Mouse (Mus musculus): ENCODE data around the gene Chchd2. TPM values are rescaled to one million over a fixed set of nuclear protein-coding genes. Genes with fewer than 3 reads are reported as not detected.
A peak's percentile ranks its signal among the peaks of the same experiment; 100 is the strongest.
"Not testable (repeated sequence)": the region's sequence is repeated elsewhere in the genome, so short reads cannot be mapped to it uniquely, and the experiment has no call there.

The Chchd2 gene
- polyA plus RNA-seq, 1 experiment from 2014 or later = 602 TPM

- WGBS = 1% methylated on average over 44 of the region's 44 CpGs
- Histone ChIP-seq H3K4me2 (ENCODE audit: low read length) (peak within 1 kb of the TSS; percentile 74), H3K4me1 (ENCODE audit: control insufficient read depth, insufficient read depth, low read length) (peaks cover 11% of the 10 kb centered on the region), H3K36me3 (ENCODE audit: control insufficient read depth, insufficient read depth, low read length) (no peaks in the 10 kb centered on the region), H3K9ac (ENCODE audit: low read depth, low read length) (peak within 1 kb of the TSS; percentile 76), H3K9me3 (replicated peaks; ENCODE audit: control insufficient read depth, low read length, poor library complexity, severe bottlenecking) (no peaks in the 10 kb centered on the region), H3K4me3 (ENCODE audit: low read depth, low read length) (peak within 1 kb of the TSS; percentile 68), H3K27ac (ENCODE audit: low read length) (peak within 1 kb of the TSS; percentile 58; the same call in 1 of the 2 replicates), H3K27me3 (ENCODE audit: control insufficient read depth, insufficient read depth, low read depth, low read length) (no peaks in the 10 kb centered on the region)
- ATAC-seq = peak; percentile 100
Observed at GRCm38 (mm10) chr5:129895198-129896088, 8.2 kb upstream of the Chchd2 start, which contains the start of gene Zbed5. Zbed5 (plus strand) TSS chr5:129895723.

GRCm38 (mm10) chr5:129890390-129890789 lies 3.1 kb upstream of the Chchd2 start:
- not testable (repeated sequence) for H3K36me3 ChIP-seq (ENCODE audit: control insufficient read depth, insufficient read depth, low read length); H3K9me3 ChIP-seq (replicated peaks; ENCODE audit: control insufficient read depth, low read length, poor library complexity, severe bottlenecking); H3K27ac ChIP-seq (ENCODE audit: low read length); H3K27me3 ChIP-seq (ENCODE audit: control insufficient read depth, insufficient read depth, low read depth, low read length); ATAC-seq; H3K4me2 ChIP-seq (ENCODE audit: low read length); H3K4me3 ChIP-seq (ENCODE audit: low read depth, low read length); H3K9ac ChIP-seq (ENCODE audit: low read depth, low read length)
- H3K4me1 ChIP-seq (ENCODE audit: control insufficient read depth, insufficient read depth, low read length) = peaks cover 18% of the 10 kb centered on the region
- 93% methylated on average over 4 of the region's 7 CpGs for WGBS

- no peak for ATAC-seq
- peak overlapping the region; percentile 86 for H3K4me2 ChIP-seq (ENCODE audit: low read length)
Observed at GRCm38 (mm10) chr5:129886271-129886670, 999 bp downstream of the Chchd2 start.

GRCm38 (mm10) chr5:129879888-129880287 lies 7.4 kb downstream of the Chchd2 start:
- 72% methylated on average over 3 of the region's 3 CpGs for WGBS
- Histone ChIP-seq H3K4me1 (ENCODE audit: control insufficient read depth, insufficient read depth, low read length) (peaks cover 5% of the 10 kb centered on the region), H3K9me3 (replicated peaks; ENCODE audit: control insufficient read depth, low read length, poor library complexity, severe bottlenecking) (no peaks in the 10 kb centered on the region), H3K36me3 (ENCODE audit: control insufficient read depth, insufficient read depth, low read length) (peaks cover 27% of the 10 kb centered on the region), H3K27ac (ENCODE audit: low read length) (no peak overlapping the region), H3K4me3 (ENCODE audit: low read depth, low read length) (no peak overlapping the region), H3K9ac (ENCODE audit: low read depth, low read length) (no peak overlapping the region), H3K4me2 (ENCODE audit: low read length) (no peak overlapping the region), H3K27me3 (ENCODE audit: control insufficient read depth, insufficient read depth, low read depth, low read length) (no peaks in the 10 kb centered on the region)
- ATAC-seq = no peak

More at GRCm38 (mm10) chr5:129886271-129886670, 999 bp downstream of the Chchd2 start:
- Histone ChIP-seq H3K27ac (ENCODE audit: low read length) (peak overlapping the region; percentile 91), H3K4me1 (ENCODE audit: control insufficient read depth, insufficient read depth, low read length) (peaks cover 23% of the 10 kb centered on the region), H3K9me3 (replicated peaks; ENCODE audit: control insufficient read depth, low read length, poor library complexity, severe bottlenecking) (no peaks in the 10 kb centered on the region), H3K27me3 (ENCODE audit: control insufficient read depth, insufficient read depth, low read depth, low read length) (no peaks in the 10 kb centered on the region), H3K36me3 (ENCODE audit: control insufficient read depth, insufficient read depth, low read length) (peaks cover 14% of the 10 kb centered on the region), H3K9ac (ENCODE audit: low read depth, low read length) (peak overlapping the region; percentile 91), H3K4me3 (ENCODE audit: low read depth, low read length) (peak overlapping the region; percentile 89)
- WGBS = 43% methylated on average over 10 of the region's 10 CpGs

- Histone ChIP-seq H3K4me3 (ENCODE audit: low read depth, low read length) (no peak overlapping the region), H3K27ac (ENCODE audit: low read length) (no peak overlapping the region), H3K4me1 (ENCODE audit: control insufficient read depth, insufficient read depth, low read length) (no peaks in the 10 kb centered on the region), H3K4me2 (ENCODE audit: low read length) (no peak overlapping the region), H3K27me3 (ENCODE audit: control insufficient read depth, insufficient read depth, low read depth, low read length) (no peaks in the 10 kb centered on the region), H3K36me3 (ENCODE audit: control insufficient read depth, insufficient read depth, low read length) (peaks cover 27% of the 10 kb centered on the region), H3K9me3 (replicated peaks; ENCODE audit: control insufficient read depth, low read length, poor library complexity, severe bottlenecking) (no peaks in the 10 kb centered on the region), H3K9ac (ENCODE audit: low read depth, low read length) (no peak overlapping the region)
- ATAC-seq = no peak
- 56% methylated on average over 2 of the region's 2 CpGs for WGBS
Observed at GRCm38 (mm10) chr5:129878946-129879345, 8.3 kb downstream of the Chchd2 start.

- Histone ChIP-seq H3K4me3 (ENCODE audit: low read depth, low read length) (no peak overlapping the region), H3K27ac (ENCODE audit: low read length) (no peak overlapping the region), H3K36me3 (ENCODE audit: control insufficient read depth, insufficient read depth, low read length) (peaks cover 22% of the 10 kb centered on the region), H3K4me1 (ENCODE audit: control insufficient read depth, insufficient read depth, low read length) (no peaks in the 10 kb centered on the region), H3K9me3 (replicated peaks; ENCODE audit: control insufficient read depth, low read length, poor library complexity, severe bottlenecking) (no peaks in the 10 kb centered on the region), H3K9ac (ENCODE audit: low read depth, low read length) (no peak overlapping the region), H3K4me2 (ENCODE audit: low read length) (no peak overlapping the region), H3K27me3 (ENCODE audit: control insufficient read depth, insufficient read depth, low read depth, low read length) (no peaks in the 10 kb centered on the region)
- 77% methylated on average over 9 of the region's 9 CpGs for WGBS
- ATAC-seq = no peak
Observed at GRCm38 (mm10) chr5:129877731-129878455, 9.4 kb downstream of the Chchd2 start.

- Histone ChIP-seq H3K27ac (ENCODE audit: low read length) (no peak overlapping the region), H3K4me1 (ENCODE audit: control insufficient read depth, insufficient read depth, low read length) (no peaks in the 10 kb centered on the region), H3K4me2 (ENCODE audit: low read length) (no peak overlapping the region), H3K4me3 (ENCODE audit: low read depth, low read length) (no peak overlapping the region), H3K9ac (ENCODE audit: low read depth, low read length) (no peak overlapping the region), H3K27me3 (ENCODE audit: control insufficient read depth, insufficient read depth, low read depth, low read length) (no peaks in the 10 kb centered on the region), H3K9me3 (replicated peaks; ENCODE audit: control insufficient read depth, low read length, poor library complexity, severe bottlenecking) (no peaks in the 10 kb centered on the region), H3K36me3 (ENCODE audit: control insufficient read depth, insufficient read depth, low read length) (peaks cover 3% of the 10 kb centered on the region; the same call in 1 of the 2 replicates)
- 84% methylated on average over 11 of the region's 11 CpGs for WGBS
- no peak for ATAC-seq
Observed at GRCm38 (mm10) chr5:129875098-129875497, 12.2 kb downstream of the Chchd2 start.

GRCm38 (mm10) chr5:129873942-129874341 lies 13.3 kb downstream of the Chchd2 start:
- Histone ChIP-seq H3K27ac (ENCODE audit: low read length) (no peak overlapping the region), H3K36me3 (ENCODE audit: control insufficient read depth, insufficient read depth, low read length) (no peaks in the 10 kb centered on the region), H3K4me1 (ENCODE audit: control insufficient read depth, insufficient read depth, low read length) (no peaks in the 10 kb centered on the region), H3K4me3 (ENCODE audit: low read depth, low read length) (no peak overlapping the region), H3K9ac (ENCODE audit: low read depth, low read length) (no peak overlapping the region), H3K4me2 (ENCODE audit: low read length) (no peak overlapping the region), H3K9me3 (replicated peaks; ENCODE audit: control insufficient read depth, low read length, poor library complexity, severe bottlenecking) (no peaks in the 10 kb centered on the region), H3K27me3 (ENCODE audit: control insufficient read depth, insufficient read depth, low read depth, low read length) (no peaks in the 10 kb centered on the region)
- 90% methylated on average over 12 of the region's 12 CpGs for WGBS
- ATAC-seq = no peak

GRCm38 (mm10) chr5:129871238-129871637 lies 16.0 kb downstream of the Chchd2 start:
- no peak overlapping the region for H3K4me3 ChIP-seq (ENCODE audit: low read depth, low read length)
- ATAC-seq = no peak
- 87% methylated on average over 2 of the region's 2 CpGs for WGBS

More at GRCm38 (mm10) chr5:129871238-129871637, 16.0 kb downstream of the Chchd2 start:
- H3K4me1 ChIP-seq (ENCODE audit: control insufficient read depth, insufficient read depth, low read length) = no peaks in the 10 kb centered on the region
- no peaks in the 10 kb centered on the region for H3K27me3 ChIP-seq (ENCODE audit: control insufficient read depth, insufficient read depth, low read depth, low read length)
- H3K9me3 ChIP-seq (replicated peaks; ENCODE audit: control insufficient read depth, low read length, poor library complexity, severe bottlenecking) = no peaks in the 10 kb centered on the region
- no peak overlapping the region for H3K27ac ChIP-seq (ENCODE audit: low read length)
- H3K9ac ChIP-seq (ENCODE audit: low read depth, low read length) = no peak overlapping the region
- no peak overlapping the region for H3K4me2 ChIP-seq (ENCODE audit: low read length)
- no peaks in the 10 kb centered on the region for H3K36me3 ChIP-seq (ENCODE audit: control insufficient read depth, insufficient read depth, low read length)

Measured in midbrain, embryonic 16.5 days (tissue).